Mouse (Mus musculus) cerebellum, adult 11-12 months (tissue): ENCODE measurements around the gene Cilp.
"Not testable (repeated sequence)": the region's sequence is repeated elsewhere in the genome, so short reads cannot be mapped to it uniquely, and the experiment has no call there.

Source experiments
- DNase-seq: peaks from one replicate; pipeline ENCODE4 v3.0.0; 2022

The Cilp gene

DNA sequence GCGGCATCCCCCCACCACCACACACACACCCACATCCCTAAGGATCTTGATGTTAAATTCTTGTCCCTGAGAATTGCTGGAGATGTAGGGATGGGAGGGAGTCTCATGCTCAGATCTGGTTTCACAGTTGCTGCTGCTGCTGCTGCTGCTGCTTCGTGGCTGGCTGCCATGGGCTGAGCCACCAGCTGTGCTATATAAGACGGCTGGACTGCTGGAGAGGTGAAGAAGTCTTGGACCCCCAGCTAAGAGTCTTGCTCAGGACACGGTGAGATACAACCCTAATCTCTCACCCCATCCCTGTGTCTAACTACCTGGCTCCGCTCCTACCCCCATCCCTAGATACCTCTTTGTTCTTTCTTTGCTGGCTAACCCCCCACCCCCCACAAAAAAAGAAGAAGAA is at the start of gene Cilp:
Gene Cilp, plus strand, starts transcription at position 222 of the 400 bp plus-strand sequence.
- DNase-seq: no peak

DNA sequence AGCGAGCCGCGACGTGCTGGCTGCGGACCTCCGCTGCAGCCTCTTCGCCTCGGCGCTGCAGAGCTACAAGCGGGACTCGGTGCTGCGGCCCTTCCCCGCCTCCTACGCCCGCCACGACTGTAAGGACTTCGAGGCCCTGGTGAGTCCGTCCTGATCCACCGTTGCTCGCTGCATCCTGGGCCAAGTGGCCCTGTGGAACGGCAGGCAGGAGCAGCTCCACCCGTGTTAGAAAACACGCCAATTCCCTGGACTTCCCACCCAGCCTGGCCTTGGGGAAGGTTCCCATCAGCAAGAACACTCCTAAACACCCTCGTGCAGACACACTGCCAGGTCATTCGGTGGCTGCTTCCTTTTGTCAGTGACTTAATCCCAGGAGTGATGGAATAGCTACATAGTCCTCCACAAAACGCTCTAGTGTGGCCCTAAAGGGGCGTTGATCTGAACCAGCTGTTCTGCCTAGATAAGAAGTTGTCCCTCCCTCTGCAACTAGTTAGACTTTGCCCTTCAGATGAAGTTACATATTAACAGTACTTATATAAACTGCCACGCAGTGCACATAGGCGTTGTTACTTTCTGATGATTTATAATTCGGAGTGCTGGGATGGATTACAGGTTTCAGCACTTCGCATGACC is 49.4 kb upstream of the Cilp start:
- DNase-seq: no peak

DNA sequence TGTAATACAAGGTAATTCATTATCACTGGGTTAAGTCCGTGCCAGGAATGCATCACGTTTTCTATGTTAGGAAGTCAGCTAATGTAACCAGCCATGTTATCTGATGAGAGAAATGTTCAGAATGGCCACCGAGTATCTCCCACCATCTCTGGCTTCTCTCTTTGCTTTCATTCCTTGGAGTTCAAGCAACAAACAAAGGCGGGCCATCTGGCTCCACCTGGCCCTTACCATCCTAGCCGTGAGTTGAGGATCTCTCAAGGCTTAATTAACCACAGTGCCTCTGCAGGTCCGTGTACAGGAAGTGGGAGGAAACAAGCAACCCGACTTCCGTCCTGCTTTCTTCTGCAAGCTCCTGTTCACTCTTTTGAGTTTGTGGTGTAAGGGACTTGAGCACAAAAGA is 48.0 kb upstream of the Cilp start:
- no peak for DNase-seq

DNA sequence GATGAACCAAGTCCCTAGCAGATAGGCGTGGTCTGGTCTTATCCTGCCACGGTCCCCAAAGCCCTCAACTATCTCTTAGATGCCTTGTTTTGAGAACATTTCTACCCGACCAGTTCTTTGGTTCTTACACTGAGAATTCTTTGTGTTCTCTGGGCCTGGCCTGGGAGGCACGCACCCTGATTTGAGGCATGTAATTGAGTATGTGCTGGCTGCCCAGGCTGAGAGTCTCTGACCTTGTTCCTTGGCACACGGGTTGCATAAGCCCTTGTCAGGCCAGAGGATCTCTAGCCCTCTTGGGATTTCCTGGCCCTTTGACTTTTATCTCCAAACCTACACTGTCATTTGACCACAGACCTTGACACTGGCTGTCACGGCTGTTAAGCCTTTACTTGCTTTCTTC is 47.3 kb upstream of the Cilp start:
- no peak for DNase-seq

DNA sequence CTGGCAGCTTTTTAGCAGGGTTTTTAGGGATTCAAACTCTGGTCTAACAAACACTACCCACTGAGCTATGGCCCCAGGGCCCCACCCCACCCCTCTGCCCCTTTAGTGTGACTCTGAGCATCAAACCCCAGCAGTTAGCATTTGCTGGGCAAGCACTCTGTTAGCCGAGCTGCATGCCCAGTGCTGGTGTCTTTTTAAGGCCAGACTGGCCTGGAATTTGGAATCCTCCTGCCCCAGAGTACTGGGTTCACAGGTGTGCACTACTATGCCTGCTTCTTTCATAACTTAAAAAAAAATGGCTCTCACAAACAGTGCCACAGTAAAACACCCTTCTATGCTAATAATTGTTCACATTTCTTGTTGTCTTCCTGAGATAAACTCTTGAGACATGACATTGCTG is 46.1 kb upstream of the Cilp start:
- DNase-seq: no peak

DNA sequence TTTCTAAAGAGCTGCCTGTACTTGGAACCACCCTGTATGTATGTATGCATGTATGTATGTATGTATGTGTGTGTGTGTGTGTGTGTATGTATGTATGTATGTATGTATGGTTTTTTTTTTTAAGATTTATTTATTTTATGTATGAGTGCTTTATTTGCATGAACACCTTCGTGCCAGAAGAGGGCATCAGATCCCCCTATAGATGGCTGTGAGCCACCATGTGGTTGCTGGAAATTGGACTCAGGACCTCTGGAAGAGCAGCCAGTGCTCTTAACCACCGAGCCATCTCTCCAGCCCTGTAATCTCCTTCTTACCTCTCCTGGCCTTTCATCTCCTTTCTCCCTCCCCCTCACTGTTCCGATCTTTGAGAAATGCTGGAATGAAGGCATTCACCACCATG is 44.6 kb upstream of the Cilp start:
- not testable (repeated sequence) for DNase-seq

DNA sequence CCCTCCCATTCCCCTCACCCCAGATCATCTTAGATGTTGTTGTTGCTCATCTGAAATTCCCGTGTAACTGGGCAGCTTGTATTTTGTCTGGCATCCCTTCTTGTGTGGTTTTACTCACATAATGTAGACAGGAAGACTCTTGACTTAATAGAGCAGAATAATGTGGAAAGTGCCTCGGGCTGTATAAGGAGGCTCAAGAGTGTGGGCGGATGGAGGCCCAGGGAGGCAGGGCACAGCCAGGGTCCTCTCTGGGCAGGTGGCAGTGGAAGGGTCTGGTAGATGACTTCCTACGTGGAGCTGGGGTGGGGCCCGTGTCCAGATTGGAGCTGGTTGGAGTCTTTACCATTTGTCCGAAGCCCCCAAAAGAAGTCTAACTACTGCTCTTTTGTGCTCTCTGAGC is 41.1 kb upstream of the Cilp start:
- DNase-seq: no peak

DNA sequence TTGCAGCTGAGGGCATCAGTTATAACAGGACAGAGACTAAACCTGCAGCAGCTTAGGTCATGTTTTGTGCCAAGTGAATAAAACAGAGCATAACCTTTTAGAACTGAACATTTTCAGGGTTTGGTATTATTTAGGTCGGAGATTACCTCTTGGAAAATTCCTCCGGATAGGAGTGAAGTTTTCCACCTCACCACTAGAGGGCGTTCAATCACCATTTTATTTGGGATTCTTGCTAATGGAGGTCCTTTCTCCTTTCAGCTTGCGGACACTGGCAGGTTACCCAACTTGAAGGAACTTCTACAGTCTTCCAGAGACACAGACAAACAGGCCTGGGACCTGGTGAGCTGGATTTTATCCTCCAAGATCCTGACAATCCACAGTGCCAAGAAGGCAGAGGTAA is 39.2 kb upstream of the Cilp start:
- DNase-seq: no peak

DNA sequence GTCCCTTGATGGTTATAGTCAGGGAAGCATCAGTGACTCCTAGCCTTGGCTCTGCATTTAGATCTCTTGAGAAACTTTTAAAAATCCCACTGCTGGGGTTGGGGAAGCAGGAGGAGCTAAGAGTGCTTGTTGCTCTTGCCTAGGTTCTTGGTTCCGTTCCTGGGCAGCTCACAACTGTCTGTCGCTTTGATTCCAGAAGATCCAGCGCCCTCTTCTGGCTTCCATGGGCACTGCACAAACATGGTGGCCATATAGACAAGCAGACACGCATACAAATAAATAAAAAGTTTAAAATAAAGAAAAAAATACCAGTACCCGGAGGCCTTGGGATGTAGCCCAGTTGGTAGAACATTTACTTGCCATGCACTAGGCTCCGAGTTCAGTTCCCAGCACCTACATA is 34.7 kb upstream of the Cilp start:
- DNase-seq: no peak

DNA sequence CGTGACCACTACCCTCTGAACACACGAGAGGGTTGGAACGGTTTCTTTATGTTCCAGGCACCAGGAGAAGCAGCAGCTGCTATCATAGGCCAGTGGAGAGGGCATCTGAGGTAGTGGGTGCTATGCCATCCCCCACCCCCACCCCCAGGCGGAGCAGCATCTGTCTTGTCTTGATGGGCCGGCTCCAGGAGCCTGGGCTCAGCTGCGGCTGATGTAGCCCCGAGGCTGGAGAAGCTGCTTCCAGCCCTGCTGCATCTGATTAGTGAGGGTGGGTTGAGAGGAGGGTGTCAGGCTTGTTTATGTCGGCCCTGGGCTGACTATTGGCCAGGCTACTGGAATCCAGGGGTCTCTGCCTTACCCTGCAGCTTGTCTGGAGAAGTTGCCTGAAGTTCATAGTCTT is 33.7 kb upstream of the Cilp start:
- no peak for DNase-seq

DNA sequence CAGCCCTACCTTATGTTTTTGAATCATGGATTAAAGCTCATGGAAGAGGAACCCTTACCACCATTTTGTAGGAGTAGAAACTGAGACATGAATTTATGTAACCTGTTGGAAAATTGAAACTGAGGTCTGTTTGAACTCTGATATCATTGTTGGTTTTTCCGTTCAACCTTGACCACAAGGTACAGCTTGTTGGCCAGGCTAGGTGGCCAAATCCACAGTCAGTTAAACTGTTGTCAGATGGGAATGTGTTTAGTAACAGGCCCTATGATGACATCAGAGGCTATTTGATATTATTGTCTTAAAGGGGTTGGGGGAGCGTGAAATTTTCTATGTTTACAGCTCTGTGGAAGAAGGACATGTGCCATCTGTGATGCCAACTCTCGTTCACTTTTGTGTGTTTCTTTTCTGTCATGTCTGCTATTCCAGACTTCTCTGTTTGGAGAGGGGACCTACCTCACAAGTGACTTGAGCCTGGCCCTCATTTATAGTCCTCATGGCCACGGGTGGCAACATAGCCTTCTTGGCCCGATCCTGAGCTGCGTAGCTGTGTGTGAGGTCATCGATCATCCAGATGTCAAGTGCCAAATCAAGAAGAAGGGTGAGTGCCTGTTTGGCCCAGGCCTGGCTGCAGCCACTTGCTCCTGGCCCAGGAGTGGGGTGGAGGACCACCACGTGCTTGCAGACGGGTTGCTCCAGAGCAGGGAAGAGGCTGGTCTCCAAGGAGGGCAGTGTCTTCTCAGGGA is 31.6 kb upstream of the Cilp start:
- DNase-seq: no peak

DNA sequence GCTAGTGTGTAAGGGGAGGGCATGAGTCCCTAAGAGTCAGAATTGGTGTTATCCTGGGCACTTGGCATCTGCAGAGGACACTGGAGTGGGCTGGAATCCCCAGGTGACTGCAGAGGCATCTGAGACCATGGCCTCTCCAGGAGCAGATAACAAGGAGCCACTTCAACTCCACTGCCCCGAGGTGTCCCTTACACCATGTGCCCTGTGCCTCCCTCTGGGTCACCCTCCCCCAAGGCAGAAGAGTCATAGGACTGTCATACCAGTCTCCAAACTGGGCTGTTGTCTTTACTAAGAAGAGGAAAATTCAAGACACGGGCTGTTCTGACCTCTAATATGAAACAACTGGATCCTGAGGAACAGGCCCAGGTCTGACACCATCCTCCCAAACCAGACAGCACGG is 30.2 kb upstream of the Cilp start:
- no peak for DNase-seq

DNA sequence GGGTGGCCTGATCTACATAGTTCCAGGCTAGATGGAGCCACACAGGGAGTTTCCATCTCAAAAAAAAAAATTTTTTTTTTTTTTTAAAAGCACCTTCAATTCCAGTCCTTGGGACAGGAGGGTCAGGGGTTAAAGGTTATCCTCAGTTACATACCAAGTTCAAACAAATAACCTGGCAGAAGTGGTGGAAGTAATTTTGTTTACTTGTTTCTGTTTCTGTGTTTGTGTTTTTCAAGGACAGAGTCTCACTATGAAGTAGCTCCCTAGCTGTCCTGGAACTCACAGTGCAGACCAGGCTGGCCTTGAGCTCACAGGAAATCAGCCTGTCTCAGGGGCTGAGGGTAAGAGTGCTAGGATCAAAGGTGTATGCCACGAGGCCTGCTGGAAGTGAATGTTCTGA is 29.4 kb upstream of the Cilp start:
- DNase-seq: no peak

DNA sequence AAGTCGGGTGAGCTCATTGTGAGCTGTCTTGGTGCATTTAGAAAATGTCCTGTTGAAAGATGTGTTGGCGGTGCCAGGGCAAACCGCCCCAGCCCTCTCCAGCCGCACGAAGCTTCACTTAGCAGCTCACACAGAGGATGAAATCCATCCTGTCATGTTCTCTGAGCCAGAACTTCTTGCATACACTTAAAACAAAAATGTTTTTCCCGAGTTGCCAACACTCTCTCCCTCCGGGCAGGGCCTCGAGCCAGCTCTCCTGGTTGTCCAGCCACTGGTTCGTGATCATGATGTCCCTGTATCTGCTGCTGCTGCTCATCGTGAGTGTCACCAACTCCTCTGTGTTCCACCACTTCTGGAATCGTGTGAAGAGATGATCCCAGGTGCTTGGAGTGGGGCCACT is 27.4 kb upstream of the Cilp start:
- DNase-seq: no peak

DNA sequence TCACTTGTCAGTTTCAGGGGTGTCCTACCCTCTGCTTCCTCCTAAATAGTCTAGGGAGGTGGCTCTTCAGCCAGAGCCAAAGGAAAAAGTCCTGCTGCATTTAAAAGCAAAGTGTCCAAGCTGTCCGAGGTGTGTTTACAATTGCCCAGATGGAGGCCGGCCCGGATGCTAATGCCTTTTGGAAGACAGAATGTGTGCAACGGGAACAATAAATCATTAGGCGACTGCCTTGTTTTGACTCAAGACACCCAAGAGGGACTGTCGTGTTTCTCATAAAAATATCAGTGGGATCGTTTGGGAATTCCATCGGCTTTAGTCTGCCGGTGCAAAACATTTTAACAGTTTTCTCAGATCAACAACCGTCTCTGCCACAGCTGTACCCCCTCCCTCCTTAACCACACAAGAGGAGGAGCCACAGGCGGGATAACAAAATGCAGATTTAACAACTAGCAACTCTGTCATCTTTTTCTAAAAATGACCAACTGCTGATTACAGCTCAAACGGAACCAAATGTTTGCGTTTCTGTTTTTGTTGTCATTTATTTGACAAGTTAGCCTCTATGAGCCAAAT is 26.7 kb upstream of the Cilp start:
- no peak for DNase-seq

DNA sequence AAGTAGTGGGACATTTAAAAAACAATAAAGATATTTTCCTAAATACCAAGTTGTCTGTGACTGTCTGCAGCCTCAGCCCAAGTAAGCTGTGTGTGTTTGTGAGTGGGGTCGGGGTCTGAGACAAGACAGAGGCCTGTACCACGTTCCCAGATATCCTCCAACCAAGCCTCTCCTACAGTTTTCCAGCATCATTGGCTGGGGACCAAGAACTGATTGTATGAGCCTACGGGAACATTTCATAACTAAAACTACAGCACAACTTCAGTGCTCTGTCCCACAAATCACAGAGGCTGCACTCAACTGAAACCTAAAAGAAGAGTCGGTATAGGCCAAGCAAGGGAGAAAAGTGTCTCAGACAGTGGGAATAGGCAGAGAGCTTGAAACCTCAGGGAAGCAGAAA is 25.8 kb upstream of the Cilp start:
- DNase-seq: no peak

DNA sequence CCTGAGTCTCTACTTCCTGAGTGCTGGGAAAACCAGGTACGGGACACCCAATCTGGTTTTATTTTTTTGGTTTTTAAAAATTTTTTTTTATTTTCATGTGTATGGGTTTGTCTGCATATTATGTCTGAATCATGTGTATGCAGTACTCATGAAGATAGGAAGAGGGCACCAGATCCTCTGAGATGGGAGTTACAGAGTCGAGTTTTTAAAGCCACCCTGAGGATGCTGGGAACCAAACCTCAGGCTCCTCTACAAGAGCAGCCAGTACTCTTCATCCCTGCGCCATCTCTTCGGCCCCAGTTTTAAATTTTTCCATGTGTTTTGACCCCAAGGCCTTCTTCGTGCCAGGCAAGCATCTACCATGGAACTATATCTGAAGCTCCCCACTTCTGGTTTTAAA is 25.2 kb upstream of the Cilp start:
- DNase-seq: no peak

DNA sequence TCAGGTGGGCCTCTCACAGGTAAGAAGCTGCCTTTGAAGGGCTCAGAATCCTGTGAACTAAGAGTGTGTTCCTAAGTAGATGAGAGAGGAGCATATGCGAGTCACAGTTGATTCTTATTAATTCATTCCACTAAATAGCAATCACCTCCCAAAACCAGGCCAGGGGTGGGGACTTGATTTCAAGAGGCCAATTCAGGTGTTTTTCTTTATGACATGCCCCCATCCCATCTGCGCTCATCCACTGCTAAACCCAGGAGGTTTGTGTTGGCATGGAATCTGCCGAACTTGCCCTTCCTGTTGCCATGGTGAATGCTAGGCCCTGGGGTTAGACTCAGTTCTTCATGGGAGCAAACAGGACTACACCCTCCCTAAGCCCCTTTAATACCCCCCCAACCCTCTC is 24.4 kb upstream of the Cilp start:
- DNase-seq: no peak

DNA sequence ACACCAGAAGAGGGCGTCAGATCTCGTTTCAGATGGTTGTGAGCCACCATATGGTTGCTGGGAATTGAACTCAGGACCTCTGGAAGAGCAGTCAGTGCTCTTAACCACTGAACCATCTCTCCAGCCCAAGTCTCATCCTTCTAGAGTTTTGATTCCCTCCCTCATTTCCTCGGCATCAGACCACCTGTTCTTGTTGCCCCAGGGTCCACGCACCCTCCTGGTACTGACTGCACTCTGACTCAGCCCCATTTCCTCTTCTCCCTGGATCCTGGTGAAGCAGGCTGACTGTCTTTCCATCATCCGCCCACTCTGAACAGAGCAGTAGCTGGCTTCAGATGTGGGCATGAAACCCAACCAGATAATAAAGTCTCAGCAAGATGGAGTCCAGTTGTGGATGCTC is 23.0 kb upstream of the Cilp start:
- DNase-seq: no peak

DNA sequence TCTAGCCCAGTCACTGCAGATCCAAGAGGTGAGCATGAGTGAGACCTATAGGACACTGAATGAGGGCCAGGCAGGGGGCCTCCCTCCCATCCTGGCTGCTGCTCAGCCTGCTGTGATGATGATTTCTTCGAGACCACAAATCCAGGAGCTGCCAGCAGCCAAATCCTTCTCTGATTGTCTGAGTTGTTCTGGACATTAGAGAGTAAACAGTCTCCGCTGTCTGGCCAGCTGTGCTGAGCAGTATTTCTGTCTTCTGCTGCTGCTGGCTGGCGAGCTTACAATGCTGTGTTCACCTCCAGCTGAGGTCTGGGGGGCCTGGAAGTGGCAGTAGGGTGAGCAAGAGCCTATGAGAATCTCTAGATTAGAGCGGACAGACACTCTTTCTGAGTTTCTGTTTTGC is 21.7 kb upstream of the Cilp start:
- no peak for DNase-seq

DNA sequence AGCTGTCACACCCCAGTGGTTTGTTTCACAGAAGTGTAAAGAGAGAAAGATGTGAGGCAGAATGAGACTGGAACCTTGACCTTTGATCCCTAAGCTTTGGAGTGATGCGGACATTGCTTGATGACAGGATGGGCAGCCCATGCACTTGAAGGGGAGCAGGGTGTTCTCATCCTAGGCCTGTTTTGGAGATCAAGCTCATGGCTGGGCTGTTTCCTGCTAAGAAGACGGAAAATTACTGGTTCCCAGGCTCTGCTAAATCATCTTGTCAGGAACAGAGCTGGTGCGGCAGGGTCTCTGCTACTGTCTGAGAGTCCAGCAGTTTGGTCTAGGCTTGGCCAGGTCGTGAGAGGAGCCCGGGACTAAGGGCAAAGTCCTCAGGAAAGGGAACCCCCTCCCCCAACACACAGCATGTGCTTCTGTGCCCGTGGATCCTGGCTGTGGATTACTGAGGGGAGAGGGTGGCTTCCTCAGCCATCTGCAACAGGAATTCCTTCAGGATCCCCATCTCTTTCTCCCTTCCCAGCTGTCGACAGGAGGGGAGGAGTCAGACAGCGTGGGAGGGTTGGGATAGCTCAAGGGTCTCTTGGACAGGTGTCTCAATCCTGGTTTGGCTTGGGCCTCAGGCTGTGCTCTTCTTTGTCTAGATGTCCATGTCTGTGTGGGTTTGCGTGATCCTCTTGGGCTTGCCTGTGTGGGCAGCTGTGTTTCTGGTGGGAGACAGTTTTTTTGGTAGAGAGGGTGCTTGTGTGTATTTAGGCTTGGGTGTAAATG is 20.8 kb upstream of the Cilp start:
- no peak for DNase-seq

DNA sequence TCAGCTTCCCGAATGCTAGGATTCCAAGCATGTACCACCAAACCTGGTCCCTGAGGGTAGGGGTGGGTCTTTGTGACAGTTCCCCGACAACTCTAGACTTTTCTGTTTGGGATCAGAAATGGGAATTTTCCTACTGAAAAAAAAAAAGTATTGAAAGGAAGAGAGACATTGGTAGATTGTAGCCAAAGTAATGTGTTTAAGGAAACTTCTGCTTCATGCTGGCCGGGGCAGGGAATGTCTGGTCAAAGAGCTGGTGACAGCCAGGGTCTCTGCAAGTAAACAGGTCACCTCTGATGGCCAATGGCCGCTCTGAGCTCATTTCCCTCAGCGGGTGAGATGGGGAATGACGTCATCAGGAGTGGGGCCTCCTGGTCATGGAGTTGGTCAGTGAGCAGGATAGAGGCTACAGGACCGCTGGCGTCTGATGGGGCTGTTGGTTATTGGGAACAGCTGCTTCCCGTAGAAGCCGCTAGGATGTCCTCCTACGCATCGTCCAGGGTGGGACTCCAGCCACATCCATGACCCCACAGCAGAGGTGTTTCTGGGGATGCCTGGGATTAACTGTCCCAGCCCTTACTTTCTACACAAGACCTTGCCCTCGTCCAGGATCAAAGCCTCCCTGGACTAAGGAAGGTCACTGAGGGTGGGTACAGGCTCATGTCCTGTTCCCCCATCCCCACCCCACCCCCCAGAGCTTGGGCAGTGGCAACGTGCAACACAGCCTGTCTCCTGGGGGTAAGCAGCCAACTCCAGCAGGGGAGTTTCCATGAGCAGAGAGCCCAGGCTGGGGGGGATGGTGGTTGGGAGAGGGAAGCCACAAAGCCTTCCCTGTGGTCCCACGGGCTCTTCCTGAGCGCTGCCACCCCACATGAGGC is 17.2 kb upstream of the Cilp start:
- no peak for DNase-seq

DNA sequence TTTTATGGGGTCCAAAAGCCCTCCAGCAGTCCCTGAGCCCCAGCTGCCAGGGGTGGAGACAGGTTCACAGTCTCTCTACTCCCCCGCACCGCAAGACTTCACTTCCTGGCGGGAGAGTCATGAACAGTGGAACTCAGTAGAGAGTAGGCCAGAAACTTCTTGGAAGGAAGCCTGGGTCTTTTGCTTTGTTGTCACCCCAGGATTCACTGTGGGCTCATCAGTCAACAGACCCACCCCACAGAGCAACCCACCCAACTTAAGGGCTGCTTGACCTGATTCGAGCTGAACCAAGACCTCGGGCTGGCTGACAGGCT is 16.6 kb upstream of the Cilp start:
- no peak for DNase-seq
